Mouse (Mus musculus) heart, embryonic 14.5 days (tissue): ENCODE results near the gene Tle2. TPM values are rescaled to one million over a fixed set of nuclear protein-coding genes. Genes with fewer than 3 reads are reported as not detected.
A peak's percentile ranks its signal among the peaks of the same experiment; 100 is the strongest.

Experiments
- ATAC-seq: fragments of 200-750 bp; cut with Nextera tagmentation; 2 replicates; pipeline ENCODE4 v1.8.0; 2017; ENCODE audit warnings: low read depth, moderate TSS enrichment; ENCODE audit not compliant: insufficient number of reproducible peaks, insufficient read depth, low FRiP score
- H3K27ac ChIP-seq, 2 experiments: fragments of 200-500 bp in 1 of 2; fragments of 300-500 bp in 1 of 2; sonication (generic) in 1 of 2; replicated peaks in 1 of 2; 2 replicates each; pipeline ENCODE4 v1.5.1; 2012 to 2014; ENCODE audit warnings: low read depth in 2 of 2, low read length in 2 of 2, control low read depth in 1 of 2, mild to moderate bottlenecking in 1 of 2, mixed read lengths in 1 of 2; ENCODE audit not compliant: control insufficient read depth in 1 of 2, insufficient read depth in 1 of 2
- H3K27me3 ChIP-seq: fragments of 300-500 bp; sonication (generic); 2 replicates; pipeline ENCODE4 v1.6.1; 2014; ENCODE audit warnings: mild to moderate bottlenecking, low read length, control low read depth; ENCODE audit not compliant: control insufficient read depth, insufficient read depth
- H3K36me3 ChIP-seq: fragments of 300-500 bp; sonication (generic); 2 replicates; pipeline ENCODE4 v1.6.1; 2014; ENCODE audit warnings: mild to moderate bottlenecking, control low read depth, low read length, mixed read lengths; ENCODE audit not compliant: control insufficient read depth, insufficient read depth
- H3K4me1 ChIP-seq, 2 experiments: fragments of 200-500 bp in 1 of 2; fragments of 300-500 bp in 1 of 2; sonication (generic) in 1 of 2; 2 replicates each; pipeline ENCODE4 v1.6.1; 2012 to 2014; ENCODE audit warnings: low read length in 2 of 2, control low read depth in 1 of 2, mixed read lengths in 1 of 2; ENCODE audit not compliant: control insufficient read depth in 2 of 2, insufficient read depth in 2 of 2
- H3K4me2 ChIP-seq: fragments of 300-500 bp; sonication (generic); 2 replicates; pipeline ENCODE4 v1.6.1; 2014; ENCODE audit warnings: mild to moderate bottlenecking, low read length
- H3K4me3 ChIP-seq, 2 experiments: fragments of 200-500 bp in 1 of 2; fragments of 300-500 bp in 1 of 2; sonication (generic) in 1 of 2; 2 replicates each; pipeline ENCODE4 v1.5.1; 2012 to 2014; ENCODE audit warnings: low read length in 2 of 2, mild to moderate bottlenecking in 2 of 2, control low read depth in 1 of 2, low read depth in 1 of 2, moderate library complexity in 1 of 2; ENCODE audit not compliant: control insufficient read depth in 1 of 2, insufficient read depth in 1 of 2
- H3K9ac ChIP-seq: fragments of 300-500 bp; sonication (generic); 2 replicates; pipeline ENCODE4 v1.6.1; 2014; ENCODE audit warnings: mild to moderate bottlenecking, low read length
- H3K9me3 ChIP-seq: fragments of 300-500 bp; sonication (generic); 2 replicates; pipeline ENCODE4 v1.6.1; 2016; ENCODE audit warnings: low read length, control low read depth; ENCODE audit not compliant: control insufficient read depth
- WGBS: fragments of 180-500 bp; shearing (Covaris S2); extraction: QIAGEN DNeasy Blood & Tissue Kit; methylation state at CpG from one replicate; pipeline ENCODE4 v1.1.7; 2014; 5-methylcytosine and 5-hydroxymethylcytosine counted together
- polyA plus RNA-seq: library from polyadenylated mRNA; unstranded; fragments of >200 nt; fragmentation: Nextera tagmentation; extraction: Ambion mirVana; gene quantifications from 2 replicates; pipeline ENCODE4 v1.2.1, GENCODE M21; 2014

The Tle2 gene
- polyA plus RNA-seq, 1 experiment from 2014 or later: 21.6 TPM

DNA sequence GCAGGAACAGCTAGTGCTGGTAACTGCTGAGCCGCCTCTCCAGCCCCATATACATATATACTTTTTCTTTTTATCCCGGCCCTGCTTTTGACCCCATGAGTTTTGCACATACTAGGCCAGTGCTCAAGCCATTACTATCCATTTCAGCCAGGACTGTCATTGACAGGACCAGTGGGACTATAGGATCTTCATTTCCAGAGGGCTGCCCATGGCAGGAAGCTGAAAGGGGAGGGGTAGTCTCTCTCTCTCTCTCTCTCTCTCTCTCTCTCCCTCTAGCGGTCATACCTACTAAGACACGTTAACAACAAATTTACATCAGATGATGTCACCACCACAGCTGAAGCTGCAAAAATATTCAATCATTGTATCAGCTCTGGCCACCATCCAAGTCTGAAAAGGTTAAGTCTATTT is 28.4 kb downstream of the Tle2 start:
- Histone ChIP-seq H3K27ac (0 out of 4 replicates have a peak overlapping the region, but pooled peaks of 1 of the 2 experiments have one; percentile 24), H3K4me1 (peaks cover 30 to 40% of the 10 kb centered on the region in 2 experiments), H3K36me3 (no peaks in the 10 kb centered on the region), H3K4me3 (no peak overlapping the region), H3K9ac (no peak overlapping the region), H3K9me3 (no peaks in the 10 kb centered on the region), H3K4me2 (no peak overlapping the region), H3K27me3 (no peaks in the 10 kb centered on the region)
- ATAC-seq: no peak
- WGBS: 26% methylated on average over 4 of the region's 4 CpGs

GRCm38 (mm10) chr10:81604019-81604967 is 29.9 kb downstream of the Tle2 start:
- Histone ChIP-seq H3K4me3 (0 out of 4 replicates have a peak overlapping the region, but pooled peaks of 1 of the 2 experiments have one; percentile 2), H3K4me1 (peaks cover 28 to 36% of the 10 kb centered on the region in 2 experiments), H3K27ac (no peak overlapping the region), H3K27me3 (no peaks in the 10 kb centered on the region), H3K4me2 (peak overlapping the region; percentile 88), H3K9ac (0 out of 2 replicates have a peak overlapping the region, but pooled peaks have one; percentile 49), H3K9me3 (no peaks in the 10 kb centered on the region), H3K36me3 (peaks cover 6% of the 10 kb centered on the region; the same call in 1 of the 2 replicates)
- 78% methylated on average over 12 of the region's 12 CpGs for WGBS
- no peak for ATAC-seq

GRCm38 (mm10) chr10:81604968-81605665 is 30.8 kb downstream of the Tle2 start:
- peak overlapping the region; percentile 79 to 96 for H3K27ac ChIP-seq
- peak overlapping the region; percentile 2 to 52; a peak in 2 of 4 replicates for H3K4me3 ChIP-seq
- no peak for ATAC-seq
- H3K9ac ChIP-seq: peak overlapping the region; percentile 73
- no peaks in the 10 kb centered on the region for H3K27me3 ChIP-seq
- H3K9me3 ChIP-seq: no peaks in the 10 kb centered on the region
- H3K4me2 ChIP-seq: peak overlapping the region; percentile 88
- H3K4me1 ChIP-seq: peaks cover 26 to 32% of the 10 kb centered on the region in 2 experiments
- WGBS: 21% methylated on average over 29 of the region's 29 CpGs
- H3K36me3 ChIP-seq: peaks cover 7% of the 10 kb centered on the region; the same call in 1 of the 2 replicates

GRCm38 (mm10) chr10:81605666-81605973 is 31.3 kb downstream of the Tle2 start:
- WGBS: 2% methylated on average over 14 of the region's 14 CpGs
- ATAC-seq: no peak
- H3K4me2 ChIP-seq: peak overlapping the region; percentile 88
- H3K27me3 ChIP-seq: no peaks in the 10 kb centered on the region
- peaks cover 7% of the 10 kb centered on the region; the same call in 1 of the 2 replicates for H3K36me3 ChIP-seq
- peak overlapping the region; percentile 73 for H3K9ac ChIP-seq
- peak overlapping the region; percentile 32 to 52 for H3K4me3 ChIP-seq
- peaks cover 22 to 27% of the 10 kb centered on the region in 2 experiments for H3K4me1 ChIP-seq
- 0 out of 2 replicates have a peak, but pooled peaks cover 3% of the 10 kb centered on the region for H3K9me3 ChIP-seq
- peak overlapping the region; percentile 79 to 96 for H3K27ac ChIP-seq

DNA sequence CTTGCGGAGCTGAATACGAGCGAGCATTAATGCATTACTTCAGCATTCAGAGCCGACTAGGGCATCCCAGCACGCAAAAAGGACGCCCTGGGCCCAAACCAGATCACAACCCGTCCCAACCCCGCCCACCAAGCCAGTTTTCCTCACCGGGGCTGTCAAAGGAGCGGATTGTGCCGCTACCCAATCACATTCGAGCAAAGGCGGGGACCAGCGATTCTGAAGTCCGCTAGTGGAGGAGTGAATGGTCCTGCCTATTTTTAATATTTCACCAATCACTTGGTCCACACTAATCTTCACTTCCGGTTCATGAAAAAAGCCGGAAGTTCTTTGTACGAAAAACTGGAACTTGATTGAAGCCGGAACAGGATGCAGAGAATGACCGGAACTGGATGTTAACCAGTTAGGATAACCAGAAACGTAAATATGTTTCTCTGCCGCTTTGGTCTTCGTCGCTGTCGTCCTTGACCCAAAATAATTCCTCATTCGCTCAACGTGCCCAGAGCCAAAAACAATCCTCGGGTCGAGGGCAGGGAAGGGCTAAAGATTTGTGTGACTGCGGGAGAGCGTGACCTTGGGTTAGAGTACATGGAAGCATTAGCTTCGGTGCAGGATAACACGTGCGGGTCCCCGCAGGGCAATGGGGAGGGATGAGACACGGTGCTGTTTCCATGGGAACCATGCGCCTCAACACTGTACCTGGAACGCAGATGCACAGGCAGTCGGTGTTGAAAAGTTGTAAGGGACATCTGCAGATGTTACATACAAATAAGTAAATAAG is 31.8 kb downstream of the Tle2 start, which contains the start of gene BC025920:
Gene BC025920 (plus strand): TSS at position 297 of the 778 bp plus-strand sequence.
- Histone ChIP-seq H3K4me3 (peak within 1 kb of the TSS; percentile 52 to 57), H3K9me3 (0 out of 2 replicates have a peak, but pooled peaks cover 3% of the 10 kb centered on the region), H3K27ac (peak within 1 kb of the TSS; percentile 90 to 96), H3K4me1 (peaks cover 18 to 24% of the 10 kb centered on the region in 2 experiments), H3K36me3 (peaks cover 7% of the 10 kb centered on the region; the same call in 1 of the 2 replicates), H3K27me3 (no peaks in the 10 kb centered on the region), H3K4me2 (peak within 1 kb of the TSS; percentile 88), H3K9ac (peak within 1 kb of the TSS; percentile 73)
- WGBS: 1% methylated on average over 39 of the region's 39 CpGs
- peak; percentile 87 for ATAC-seq

GRCm38 (mm10) chr10:81608308-81608707 is 33.9 kb downstream of the Tle2 start:
- Histone ChIP-seq H3K9me3 (0 out of 2 replicates have a peak, but pooled peaks cover 3% of the 10 kb centered on the region), H3K4me3 (no peak overlapping the region), H3K36me3 (peaks cover 7% of the 10 kb centered on the region; the same call in 1 of the 2 replicates), H3K4me2 (no peak overlapping the region), H3K4me1 (peaks cover 8 to 10% of the 10 kb centered on the region in 2 experiments), H3K27ac (no peak overlapping the region), H3K9ac (no peak overlapping the region), H3K27me3 (no peaks in the 10 kb centered on the region)
- 95% methylated on average over 1 of the region's 1 CpGs for WGBS
- ATAC-seq: no peak
